Mouse (Mus musculus) limb, embryonic 14.5 days (tissue): ENCODE data around the gene Abcc8. TPM values are rescaled to one million over a fixed set of nuclear protein-coding genes. Genes with fewer than 3 reads are reported as not detected.

ENCODE experiments used
- ATAC-seq: fragments of 200-750 bp; cut with Nextera tagmentation; 2 replicates; pipeline ENCODE4 v1.8.0; 2017; ENCODE audit warnings: low read depth, moderate number of reproducible peaks, moderate TSS enrichment; ENCODE audit not compliant: low FRiP score
- DNase-seq: peaks from one replicate; pipeline ENCODE4 v3.0.0-alpha.2; 2015; ENCODE audit warnings: low spot score
- H3K27ac ChIP-seq: fragments of 300-500 bp; sonication (generic); replicated peaks from 2 replicates; pipeline ENCODE4 v1.5.1; 2014; ENCODE audit warnings: low read depth, mild to moderate bottlenecking, low read length, moderate library complexity, mixed read lengths
- H3K27me3 ChIP-seq: fragments of 300-500 bp; sonication (generic); 2 replicates; pipeline ENCODE4 v1.6.1; 2014; ENCODE audit warnings: low read length, mixed read lengths; ENCODE audit not compliant: control insufficient read depth, insufficient read depth
- H3K36me3 ChIP-seq: fragments of 300-500 bp; sonication (generic); 2 replicates; pipeline ENCODE4 v1.6.1; 2014; ENCODE audit warnings: mild to moderate bottlenecking, low read length, moderate library complexity, mixed read lengths; ENCODE audit not compliant: control insufficient read depth, insufficient read depth
- H3K4me1 ChIP-seq: fragments of 300-500 bp; sonication (generic); 2 replicates; pipeline ENCODE4 v1.6.1; 2014; ENCODE audit warnings: antibody characterized with exemption, low read length, mixed read lengths; ENCODE audit not compliant: control insufficient read depth, insufficient read depth
- H3K4me2 ChIP-seq: fragments of 300-500 bp; sonication (generic); replicated peaks from 2 replicates; pipeline ENCODE4 v1.6.1; 2014; ENCODE audit warnings: low read depth, mild to moderate bottlenecking, low read length, moderate library complexity; ENCODE audit not compliant: severe bottlenecking
- H3K4me3 ChIP-seq: fragments of 300-500 bp; sonication (generic); replicated peaks from 2 replicates; pipeline ENCODE4 v1.5.1; 2014; ENCODE audit warnings: low read length
- H3K9ac ChIP-seq: fragments of 300-500 bp; sonication (generic); 2 replicates; pipeline ENCODE4 v1.6.1; 2014; ENCODE audit warnings: mild to moderate bottlenecking, low read depth, low read length, moderate library complexity; ENCODE audit not compliant: severe bottlenecking
- H3K9me3 ChIP-seq: fragments of 300-500 bp; sonication (generic); 2 replicates; pipeline ENCODE4 v1.6.1; 2016; ENCODE audit warnings: low read length; ENCODE audit not compliant: control insufficient read depth
- POLR2A ChIP-seq: fragments of 200-500 bp; IDR thresholded peaks from 2 replicates; pipeline ENCODE4 v1.8.0; 2012; ENCODE audit warnings: inconsistent platforms, mild to moderate bottlenecking, moderate library complexity, borderline replicate concordance; ENCODE audit not compliant: insufficient read depth, insufficient read length; ENCODE audit errors: extremely low read depth
- WGBS: fragments of 180-500 bp; shearing (Covaris S2); extraction: QIAGEN DNeasy Blood & Tissue Kit; methylation state at CpG from one replicate; pipeline ENCODE4 v1.1.7; 2014; 5-methylcytosine and 5-hydroxymethylcytosine counted together
- polyA plus RNA-seq, 2 experiments: library from polyadenylated mRNA; depleted of rRNA in 1 of 2; stranded (reverse) in 1 of 2; unstranded in 1 of 2; fragments of >200 nt; fragmentation: Nextera tagmentation in 1 of 2; extraction: Ambion mirVana in 1 of 2; gene quantifications; 2 replicates each; pipeline versions ENCODE4 v1.2.1 to v1.2.3; 2012 to 2014

Abcc8 gene
- polyA plus RNA-seq, 2 experiments, result 1.5 to 2.6 TPM

DNA sequence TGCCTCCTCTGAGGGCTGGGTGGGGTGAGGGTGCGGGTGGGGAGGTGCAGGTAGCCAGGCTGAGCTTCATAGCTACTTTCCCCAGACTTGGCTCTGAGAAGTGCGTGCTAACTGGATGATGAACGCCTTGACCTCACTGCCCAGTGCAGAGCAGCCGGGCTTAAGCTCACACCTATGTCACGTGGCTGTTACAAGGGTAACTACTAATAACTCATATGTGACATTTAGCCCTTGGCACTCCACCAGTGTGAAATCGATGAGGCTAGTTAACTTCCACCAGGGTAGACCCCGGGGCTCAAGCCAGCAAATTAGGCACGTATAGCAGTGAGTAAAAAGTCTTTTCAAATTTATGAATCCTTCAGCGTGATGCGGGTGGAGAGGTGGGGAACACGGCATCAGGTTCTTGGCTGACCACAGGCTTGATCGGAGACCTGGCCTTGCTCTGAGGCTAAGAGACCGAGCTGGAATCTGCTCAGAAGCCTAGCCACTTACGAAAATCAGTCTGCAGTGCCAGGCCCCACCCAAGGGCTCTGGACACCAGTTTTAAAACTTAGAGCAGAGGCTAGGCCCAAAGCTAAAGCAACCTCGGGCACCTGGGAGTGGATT is 68.5 kb downstream of the Abcc8 start:
- 55% methylated on average over 15 of the region's 15 CpGs for WGBS
- Histone ChIP-seq H3K9ac (no peak overlapping the region), H3K4me1 (no peaks in the 10 kb centered on the region), H3K9me3 (no peaks in the 10 kb centered on the region), H3K27ac (no peak overlapping the region), H3K36me3 (no peaks in the 10 kb centered on the region), H3K4me2 (no peak overlapping the region), H3K27me3 (no peaks in the 10 kb centered on the region), H3K4me3 (no peak overlapping the region)
- TF ChIP-seq POLR2A, result no peak
- DNase-seq (no peak), ATAC-seq (no peak)

DNA sequence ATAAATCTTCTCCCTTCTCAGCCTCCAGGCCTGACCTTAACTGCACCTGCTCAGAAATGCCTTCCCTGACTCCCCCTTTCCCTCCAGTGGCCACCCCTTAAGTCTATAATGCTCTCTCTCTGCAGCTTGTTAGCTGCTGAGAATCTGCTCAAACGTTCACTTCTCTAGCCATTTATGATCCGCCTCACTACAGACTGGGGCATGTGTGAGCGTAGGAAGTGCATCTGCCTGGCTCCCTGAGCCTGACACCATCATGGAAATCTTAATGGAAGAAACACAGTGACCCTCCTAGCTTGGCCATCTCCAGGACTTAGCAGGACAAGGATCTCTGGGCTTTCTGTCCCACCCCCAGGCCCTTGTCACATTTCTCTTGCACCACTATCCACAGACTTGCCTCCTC is 69.8 kb downstream of the Abcc8 start:
- ATAC-seq (no peak), DNase-seq (no peak)
- Histone ChIP-seq H3K9me3 (no peaks in the 10 kb centered on the region), H3K36me3 (no peaks in the 10 kb centered on the region), H3K4me3 (no peak overlapping the region), H3K9ac (no peak overlapping the region), H3K27ac (no peak overlapping the region), H3K27me3 (no peaks in the 10 kb centered on the region), H3K4me2 (no peak overlapping the region), H3K4me1 (no peaks in the 10 kb centered on the region)
- TF ChIP-seq POLR2A, result no peak
- WGBS, result 68% methylated on average over 3 of the region's 3 CpGs

DNA sequence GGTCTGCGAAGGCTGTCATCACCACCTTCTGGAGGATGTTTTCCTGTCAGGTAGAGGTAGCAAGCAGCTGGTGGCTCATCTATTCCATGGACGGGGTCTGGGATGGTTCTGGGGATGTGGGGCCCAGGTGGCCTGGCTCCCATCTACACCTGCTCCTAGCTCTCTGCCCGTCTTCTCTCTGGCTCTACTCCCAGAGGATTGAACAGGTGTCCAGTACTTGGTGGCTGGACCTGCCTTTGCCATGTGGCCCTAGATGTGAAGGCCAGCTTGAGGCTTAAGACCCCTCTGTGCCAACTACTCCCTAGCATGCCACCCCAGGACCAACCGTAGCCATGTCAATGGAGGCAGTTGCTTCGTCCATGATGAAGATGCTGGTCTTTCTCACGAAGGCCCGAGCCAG is 74.3 kb downstream of the Abcc8 start:
- TF ChIP-seq POLR2A, result no peak
- ATAC-seq (no peak), DNase-seq (no peak)
- no peaks in the 10 kb centered on the region for H3K4me1 ChIP-seq
- no peaks in the 10 kb centered on the region for H3K9me3 ChIP-seq
- H3K36me3 ChIP-seq, result no peaks in the 10 kb centered on the region
- 84% methylated on average over 7 of the region's 7 CpGs for WGBS
- no peak overlapping the region for H3K9ac ChIP-seq
- no peaks in the 10 kb centered on the region for H3K27me3 ChIP-seq
- H3K4me3 ChIP-seq, result no peak overlapping the region
- H3K27ac ChIP-seq, result no peak overlapping the region
- no peak overlapping the region for H3K4me2 ChIP-seq

DNA sequence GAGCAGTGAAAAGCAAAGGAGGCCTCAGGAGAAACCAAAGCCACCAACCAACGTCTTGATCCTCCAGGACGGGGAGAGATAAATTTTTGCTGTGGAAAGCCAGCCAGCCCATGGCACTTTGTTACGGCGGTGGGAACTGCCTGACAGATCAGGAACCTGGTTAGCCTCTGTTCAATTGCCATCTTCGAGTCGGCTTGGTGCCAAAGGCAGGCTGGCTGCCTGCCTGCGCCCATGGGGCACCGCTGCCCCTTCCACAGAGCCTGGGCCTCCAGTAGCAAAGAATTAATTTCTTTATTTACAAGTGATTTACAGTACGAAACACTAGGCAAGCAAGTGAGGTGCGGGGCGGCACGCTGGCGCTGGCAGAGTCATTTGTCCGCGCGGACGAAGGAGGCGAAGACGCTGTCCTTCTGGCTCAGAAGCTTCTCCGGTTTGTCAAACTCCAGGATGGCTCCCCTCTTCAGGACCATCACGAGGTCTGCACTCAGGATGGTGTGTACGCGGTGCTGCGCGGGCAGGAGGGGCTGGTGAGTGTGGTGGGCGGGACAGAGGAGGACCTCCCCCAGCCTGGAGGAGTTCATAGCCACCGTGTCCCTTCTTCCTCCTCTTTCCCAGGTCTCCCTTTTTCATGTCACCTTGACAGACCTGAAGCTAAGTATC is 75.4 kb downstream of the Abcc8 start:
- 83% methylated on average over 27 of the region's 27 CpGs for WGBS
- H3K27ac ChIP-seq, result no peak overlapping the region
- ATAC-seq (no peak), DNase-seq (no peak)
- H3K9me3 ChIP-seq, result no peaks in the 10 kb centered on the region
- no peak overlapping the region for H3K4me3 ChIP-seq
- H3K4me1 ChIP-seq, result no peaks in the 10 kb centered on the region
- H3K36me3 ChIP-seq, result no peaks in the 10 kb centered on the region
- H3K9ac ChIP-seq, result no peak overlapping the region
- TF ChIP-seq POLR2A, result no peak
- H3K27me3 ChIP-seq, result no peaks in the 10 kb centered on the region; the same call in 1 of the 2 replicates
- H3K4me2 ChIP-seq, result no peak overlapping the region

DNA sequence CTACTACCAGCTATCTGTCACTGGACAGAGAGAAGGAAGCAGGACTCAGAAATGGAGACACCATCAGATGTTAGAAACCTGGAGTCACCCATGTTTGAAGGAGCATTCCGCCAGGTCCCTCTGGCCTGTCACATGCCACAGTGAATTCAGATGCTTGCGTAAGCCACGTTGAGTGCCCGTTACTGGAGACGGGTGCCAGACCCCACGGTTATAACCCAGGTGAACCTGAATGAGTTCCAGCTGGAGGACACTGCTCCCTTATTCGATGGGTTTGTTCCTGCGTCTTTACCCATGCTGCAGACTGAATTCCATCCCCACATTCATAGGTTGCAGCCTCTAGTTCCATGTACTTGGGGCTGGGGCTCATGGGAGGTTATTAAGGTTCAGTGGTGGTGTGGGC is 76.1 kb downstream of the Abcc8 start:
- 66% methylated on average over 8 of the region's 8 CpGs for WGBS
- ATAC-seq, result no peak

More for the DNA sequence above, 76.1 kb downstream of the Abcc8 start:
- Histone ChIP-seq H3K4me2 (no peak overlapping the region), H3K27ac (no peak overlapping the region), H3K4me1 (no peaks in the 10 kb centered on the region), H3K27me3 (no peaks in the 10 kb centered on the region; the same call in 1 of the 2 replicates), H3K36me3 (no peaks in the 10 kb centered on the region), H3K9ac (no peak overlapping the region), H3K4me3 (no peak overlapping the region), H3K9me3 (no peaks in the 10 kb centered on the region)
- no peak for DNase-seq
- no peak for TF ChIP-seq POLR2A
